Mouse (Mus musculus): Measurements from ENCODE around the gene Lclat1.

DNA sequence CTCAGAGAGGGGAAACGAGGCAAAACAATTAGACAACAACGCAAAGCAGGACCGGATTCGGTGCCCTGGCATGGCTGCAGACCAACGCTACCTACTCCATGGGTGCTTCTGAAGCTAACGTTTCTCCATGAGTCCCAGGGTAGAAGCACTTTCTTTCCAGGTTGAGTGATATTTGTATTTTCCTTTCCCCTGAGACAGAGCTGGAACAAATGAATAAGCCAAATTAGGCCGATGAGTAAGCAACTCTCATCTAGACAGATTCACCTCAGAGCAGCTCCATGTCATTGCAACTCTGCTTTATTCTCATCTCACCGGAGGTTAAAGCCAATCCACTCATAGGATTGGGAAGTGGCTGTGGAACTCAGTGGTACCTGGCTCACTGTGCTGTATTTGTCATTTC lies 12.2 kb upstream of the Lclat1 start:
- no peak for TF ChIP-seq POLR2A (IDR thresholded peaks at IDR 0.05; ENCODE audit: insufficient read depth, low read depth, low read length)
- no peak for TF ChIP-seq CTCF (IDR thresholded peaks at IDR 0.05)

Measured in heart, adult 2 months (tissue).